Mouse (Mus musculus) midbrain, embryonic 14.5 days (tissue): ENCODE measurements around the gene Cadps2. TPM values are rescaled to one million over a fixed set of nuclear protein-coding genes. Genes with fewer than 3 reads are reported as not detected.
A peak's percentile ranks its signal among the peaks of the same experiment; 100 is the strongest.

Source experiments
- ATAC-seq: fragments of 200-750 bp; cut with Nextera tagmentation; 2 replicates; pipeline ENCODE4 v1.8.0; 2017; ENCODE audit warnings: moderate number of reproducible peaks, moderate library complexity; ENCODE audit not compliant: low FRiP score, low TSS enrichment
- DNase-seq: peaks from one replicate; pipeline ENCODE4 v3.0.0-alpha.2; 2015
- H3K27ac ChIP-seq: fragments of 300-500 bp; sonication (generic); replicated peaks from 2 replicates; pipeline ENCODE4 v1.5.1; 2014; ENCODE audit warnings: mild to moderate bottlenecking, low read depth, low read length, moderate library complexity
- H3K27me3 ChIP-seq: fragments of 300-500 bp; sonication (generic); 2 replicates; pipeline ENCODE4 v1.6.1; 2014; ENCODE audit warnings: low read length, control low read depth, mixed read lengths; ENCODE audit not compliant: control insufficient read depth, insufficient read depth
- H3K36me3 ChIP-seq: fragments of 300-500 bp; sonication (generic); 2 replicates; pipeline ENCODE4 v1.6.1; 2014; ENCODE audit warnings: low read length, control low read depth; ENCODE audit not compliant: control insufficient read depth, insufficient read depth
- H3K4me1 ChIP-seq: fragments of 300-500 bp; sonication (generic); 2 replicates; pipeline ENCODE4 v1.6.1; 2014; ENCODE audit warnings: mild to moderate bottlenecking, antibody characterized with exemption, low read length, control low read depth; ENCODE audit not compliant: control insufficient read depth, insufficient read depth
- H3K4me2 ChIP-seq: fragments of 300-500 bp; sonication (generic); 2 replicates; pipeline ENCODE4 v1.6.1; 2014; ENCODE audit warnings: mild to moderate bottlenecking, low read length, moderate library complexity
- H3K4me3 ChIP-seq: fragments of 300-500 bp; sonication (generic); replicated peaks from 2 replicates; pipeline ENCODE4 v1.5.1; 2014; ENCODE audit warnings: low read depth, low read length
- H3K9ac ChIP-seq: fragments of 300-500 bp; sonication (generic); replicated peaks from 2 replicates; pipeline ENCODE4 v1.6.1; 2014; ENCODE audit warnings: mild to moderate bottlenecking, low read length, moderate library complexity
- H3K9me3 ChIP-seq: fragments of 300-500 bp; sonication (generic); 2 replicates; pipeline ENCODE4 v1.6.1; 2016; ENCODE audit warnings: low read length, control low read depth, mixed read lengths; ENCODE audit not compliant: control insufficient read depth
- WGBS: fragments of 180-500 bp; shearing (Covaris S2); extraction: QIAGEN DNeasy Blood & Tissue Kit; methylation state at CpG from one replicate; pipeline ENCODE4 v1.1.7; 2014; 5-methylcytosine and 5-hydroxymethylcytosine counted together
- polyA plus RNA-seq: library from polyadenylated mRNA; unstranded; fragments of >200 nt; fragmentation: Nextera tagmentation; extraction: Ambion mirVana; gene quantifications from 2 replicates; pipeline ENCODE4 v1.2.1, GENCODE M21; 2014

The Cadps2 gene
- polyA plus RNA-seq, 1 experiment from 2014 or later, result 9.5 TPM

DNA sequence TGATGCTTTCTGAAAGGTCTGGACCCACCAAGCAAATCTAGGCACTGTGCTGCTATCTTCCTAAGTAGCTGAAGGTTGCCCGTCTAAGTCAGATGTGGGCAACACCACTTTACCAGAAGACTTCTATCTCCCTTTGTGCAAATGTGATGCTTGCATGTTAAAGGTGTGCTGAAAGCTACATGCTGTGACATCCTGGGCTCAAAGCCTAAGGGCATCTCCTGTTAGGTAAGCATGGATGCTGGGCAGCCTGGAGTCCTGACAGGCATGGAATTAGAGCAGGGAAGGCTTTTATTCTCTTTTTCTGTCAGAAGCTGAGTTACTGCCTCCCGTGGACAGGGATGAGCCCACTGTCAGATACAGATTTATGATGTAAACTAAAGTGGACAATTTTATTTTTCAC, 348.8 kb downstream of the Cadps2 start:
- Histone ChIP-seq H3K27ac (no peak overlapping the region), H3K9ac (no peak overlapping the region), H3K9me3 (no peaks in the 10 kb centered on the region), H3K4me2 (no peak overlapping the region), H3K4me1 (no peaks in the 10 kb centered on the region), H3K36me3 (no peaks in the 10 kb centered on the region), H3K27me3 (no peaks in the 10 kb centered on the region), H3K4me3 (no peak overlapping the region)
- 70% methylated on average over 2 of the region's 2 CpGs for WGBS
- DNase-seq, result no peak
- no peak for ATAC-seq

DNA sequence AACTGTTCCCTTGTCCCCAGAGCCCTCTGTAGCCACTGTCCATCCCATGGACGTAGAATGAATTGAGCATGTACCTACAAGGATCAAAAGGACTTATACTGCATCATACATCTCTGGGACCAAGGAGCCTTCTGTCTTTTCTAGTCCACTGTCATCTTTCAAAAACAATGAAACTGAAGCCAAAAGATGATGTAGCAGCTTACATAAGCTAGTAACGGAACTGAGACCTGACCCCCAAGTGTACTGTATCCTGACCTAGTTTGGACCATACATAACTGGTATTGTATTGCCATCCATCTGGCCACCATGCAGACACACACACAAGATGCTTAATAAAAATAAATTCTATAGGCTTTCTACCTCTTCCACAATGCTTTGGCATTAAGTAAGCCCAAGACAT, 350.2 kb downstream of the Cadps2 start:
- H3K4me3 ChIP-seq, result no peak overlapping the region
- no peaks in the 10 kb centered on the region for H3K4me1 ChIP-seq
- ATAC-seq (no peak), DNase-seq (no peak)
- no peak overlapping the region for H3K27ac ChIP-seq
- H3K9ac ChIP-seq, result no peak overlapping the region
- no peaks in the 10 kb centered on the region for H3K9me3 ChIP-seq
- WGBS, result 89% methylated on average over 2 of the region's 2 CpGs
- no peak overlapping the region for H3K4me2 ChIP-seq
- no peaks in the 10 kb centered on the region for H3K27me3 ChIP-seq
- H3K36me3 ChIP-seq, result no peaks in the 10 kb centered on the region

GRCm38 (mm10) chr6:23472686-23473085, 366.5 kb downstream of the Cadps2 start:
- H3K4me2 ChIP-seq, result no peak overlapping the region

DNA sequence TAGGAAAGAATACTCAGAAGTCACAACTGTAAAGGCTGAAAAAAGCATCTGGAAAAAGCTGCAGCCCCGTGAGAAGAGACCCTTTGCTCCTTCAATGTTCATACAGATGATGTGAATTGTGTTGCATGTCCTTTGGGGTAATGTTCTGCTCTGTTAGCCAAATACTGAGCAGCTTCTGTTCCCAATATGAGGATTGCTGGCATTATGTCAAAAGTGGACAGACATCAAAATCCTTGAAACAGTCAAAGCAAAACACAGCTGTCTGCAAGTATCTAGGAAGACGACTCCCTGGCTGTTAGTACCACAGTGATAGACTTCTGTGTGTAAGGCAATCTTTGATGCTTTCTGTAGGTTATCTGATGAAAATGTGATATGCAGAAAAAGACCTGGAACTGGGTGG, 367.4 kb downstream of the Cadps2 start:
- Histone ChIP-seq H3K9ac (no peak overlapping the region), H3K27ac (no peak overlapping the region), H3K9me3 (no peaks in the 10 kb centered on the region), H3K4me2 (no peak overlapping the region), H3K27me3 (no peaks in the 10 kb centered on the region), H3K4me3 (no peak overlapping the region), H3K4me1 (no peaks in the 10 kb centered on the region), H3K36me3 (no peaks in the 10 kb centered on the region)
- DNase-seq, result no peak
- ATAC-seq, result no peak
- 67% methylated on average over 2 of the region's 2 CpGs for WGBS

More at GRCm38 (mm10) chr6:23472686-23473085, 366.5 kb downstream of the Cadps2 start:
- Histone ChIP-seq H3K9ac (no peak overlapping the region), H3K27me3 (no peaks in the 10 kb centered on the region), H3K27ac (no peak overlapping the region), H3K9me3 (no peaks in the 10 kb centered on the region), H3K4me3 (no peak overlapping the region), H3K36me3 (no peaks in the 10 kb centered on the region), H3K4me1 (no peaks in the 10 kb centered on the region)
- DNase-seq (peak; percentile 53), ATAC-seq (no peak)
- 79% methylated on average over 2 of the region's 2 CpGs for WGBS

- DNase-seq, result no peak
- Histone ChIP-seq H3K27me3 (no peaks in the 10 kb centered on the region), H3K27ac (no peak overlapping the region), H3K36me3 (no peaks in the 10 kb centered on the region), H3K4me1 (no peaks in the 10 kb centered on the region), H3K4me3 (no peak overlapping the region), H3K9ac (no peak overlapping the region), H3K4me2 (no peak overlapping the region), H3K9me3 (no peaks in the 10 kb centered on the region)
- ATAC-seq, result no peak
- WGBS, result 72% methylated on average over 4 of the region's 4 CpGs
These were observed 371.3 kb downstream of the Cadps2 start for GRCm38 (mm10) chr6:23467885-23468284.

GRCm38 (mm10) chr6:23462600-23463280, 376.5 kb downstream of the Cadps2 start:
- 0 out of 2 replicates have a peak, but pooled peaks cover 4% of the 10 kb centered on the region for H3K4me1 ChIP-seq
- peak overlapping the region; percentile 21; the same call in 1 of the 2 replicates for H3K4me2 ChIP-seq
- DNase-seq (peak; percentile 85), ATAC-seq (peak; percentile 60; the same call in 1 of the 2 replicates)
- H3K9ac ChIP-seq, result no peak overlapping the region
- no peak overlapping the region for H3K4me3 ChIP-seq
- WGBS, result 24% methylated on average over 8 of the region's 8 CpGs
- H3K27me3 ChIP-seq, result no peaks in the 10 kb centered on the region
- H3K27ac ChIP-seq, result no peak overlapping the region
- H3K9me3 ChIP-seq, result no peaks in the 10 kb centered on the region
- no peaks in the 10 kb centered on the region for H3K36me3 ChIP-seq

- Histone ChIP-seq H3K9ac (no peak overlapping the region), H3K27ac (no peak overlapping the region), H3K36me3 (no peaks in the 10 kb centered on the region), H3K27me3 (no peaks in the 10 kb centered on the region), H3K9me3 (no peaks in the 10 kb centered on the region), H3K4me3 (no peak overlapping the region), H3K4me2 (no peak overlapping the region), H3K4me1 (0 out of 2 replicates have a peak, but pooled peaks cover 4% of the 10 kb centered on the region)
- DNase-seq, result peak; percentile 94
- 2% methylated on average over 5 of the region's 5 CpGs for WGBS
- peak; percentile 55; the same call in 1 of the 2 replicates for ATAC-seq
These were observed 381.5 kb downstream of the Cadps2 start for GRCm38 (mm10) chr6:23457748-23458147.

DNA sequence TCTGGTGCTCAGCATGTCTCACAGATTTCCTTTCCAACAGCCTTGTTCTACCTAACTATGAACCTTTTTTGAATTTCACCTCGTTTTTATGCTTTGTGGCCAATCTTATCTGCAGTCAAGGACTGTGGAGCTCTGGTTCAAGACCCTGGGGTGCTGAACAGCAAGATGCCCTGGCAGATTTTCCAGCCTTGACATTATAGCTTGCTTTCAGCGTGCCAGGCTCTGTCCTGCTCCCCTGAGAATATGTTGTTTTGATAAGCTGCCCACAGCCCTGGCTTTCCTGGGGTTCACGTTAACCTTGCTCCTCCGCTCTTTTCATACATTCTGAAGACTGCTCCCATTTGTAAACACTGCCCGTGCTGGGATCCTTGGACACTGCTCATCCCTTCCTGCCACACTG, 385.3 kb downstream of the Cadps2 start:
- Histone ChIP-seq H3K4me2 (no peak overlapping the region), H3K9me3 (no peaks in the 10 kb centered on the region), H3K36me3 (no peaks in the 10 kb centered on the region), H3K9ac (no peak overlapping the region), H3K27me3 (no peaks in the 10 kb centered on the region), H3K4me1 (no peaks in the 10 kb centered on the region), H3K4me3 (no peak overlapping the region), H3K27ac (no peak overlapping the region)
- 61% methylated on average over 5 of the region's 5 CpGs for WGBS
- ATAC-seq, result no peak
- DNase-seq, result no peak

DNA sequence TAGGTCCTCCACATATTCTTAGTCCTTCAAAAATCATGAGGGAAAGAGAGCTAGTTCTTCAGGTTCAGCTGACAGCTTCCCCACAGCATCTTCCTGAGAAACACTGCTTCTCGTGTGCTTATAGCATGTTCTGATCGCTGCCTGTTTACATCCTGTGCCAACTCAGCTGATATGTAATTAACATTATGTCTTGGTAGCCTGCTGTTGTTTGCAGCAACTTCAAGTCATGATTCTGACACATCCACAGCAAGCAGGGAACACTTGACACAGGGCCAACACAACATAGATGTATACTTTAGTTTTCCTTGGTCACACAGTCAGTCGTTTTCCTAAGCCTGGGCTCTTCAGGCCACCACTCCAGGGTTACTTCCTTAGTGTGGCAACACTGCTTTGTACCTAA, 399.3 kb downstream of the Cadps2 start:
- H3K4me3 ChIP-seq, result no peak overlapping the region
- no peaks in the 10 kb centered on the region for H3K4me1 ChIP-seq
- H3K4me2 ChIP-seq, result no peak overlapping the region
- 79% methylated on average over 3 of the region's 3 CpGs for WGBS
- no peak for ATAC-seq
- no peak overlapping the region for H3K27ac ChIP-seq
- no peak overlapping the region for H3K9ac ChIP-seq
- H3K9me3 ChIP-seq, result no peaks in the 10 kb centered on the region
- H3K27me3 ChIP-seq, result no peaks in the 10 kb centered on the region
- H3K36me3 ChIP-seq, result no peaks in the 10 kb centered on the region
- DNase-seq, result no peak
